Mouse (Mus musculus): ENCODE data around the gene Zfp111.

DNA sequence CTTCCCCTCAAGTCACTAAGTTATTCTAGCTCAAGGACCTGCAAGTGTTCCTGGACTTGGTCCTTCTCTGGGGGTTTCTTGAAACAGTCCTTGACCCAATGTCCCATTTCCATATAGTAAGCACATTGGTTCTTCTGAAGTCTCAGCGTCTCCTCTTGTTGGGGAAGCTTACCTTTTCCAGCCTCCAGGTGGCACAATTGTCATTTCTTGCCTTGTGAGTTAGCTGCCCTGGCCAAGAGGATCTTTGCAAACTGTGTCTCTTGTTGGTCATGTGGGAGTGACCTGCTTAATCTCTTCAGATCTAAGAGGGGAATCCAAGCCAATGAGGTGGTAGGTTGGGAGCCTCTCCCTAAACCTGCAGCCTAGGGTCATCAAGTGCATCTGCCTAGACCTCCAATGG is 58.0 kb downstream of the Zfp111 start:
- no peak for TF ChIP-seq CTCF (IDR thresholded peaks at IDR 0.05; ENCODE audit: low read depth, low read length)
- no peak for TF ChIP-seq GATA2 (IDR thresholded peaks at IDR 0.05; ENCODE audit: borderline replicate concordance, low read depth, low read length)
- TF ChIP-seq GATA1 (IDR thresholded peaks at IDR 0.05; ENCODE audit: borderline replicate concordance, low read length), result no peak
- no peak for TF ChIP-seq TAL1 (conservative IDR thresholded peaks at IDR 0.05; ENCODE audit: low read depth, low read length)

Data from G1E (cell line).